Mouse (Mus musculus): ENCODE measurements around the gene Gtf2h2. TPM values are rescaled to one million over a fixed set of nuclear protein-coding genes. Genes with fewer than 3 reads are reported as not detected.
"Not testable (repeated sequence)": the region's sequence is repeated elsewhere in the genome, so short reads cannot be mapped to it uniquely, and the experiment has no call there.

The Gtf2h2 gene
- polyA plus RNA-seq, 2 experiments = 62.6 to 95.3 TPM

GRCm38 (mm10) chr13:100438701-100439100, 53.7 kb downstream of the Gtf2h2 start:
- no peak for DNase-seq (ENCODE audit: low spot score)
- Histone ChIP-seq H3K36me3 (ENCODE audit: control insufficient read depth, insufficient read depth, low read length) (no peaks in the 10 kb centered on the region), H3K9me3 (ENCODE audit: control insufficient read depth, low read length) (no peaks in the 10 kb centered on the region), H3K27me3 (ENCODE audit: control insufficient read depth, insufficient read depth, low read length) (no peaks in the 10 kb centered on the region), H3K27ac (replicated peaks; ENCODE audit: low read depth, low read length) (no peak overlapping the region), H3K9ac (ENCODE audit: low read depth, low read length, severe bottlenecking) (no peak overlapping the region), H3K4me1 (ENCODE audit: control insufficient read depth, insufficient read depth, low read length) (no peaks in the 10 kb centered on the region), H3K4me2 (replicated peaks; ENCODE audit: low read depth, low read length, severe bottlenecking) (no peak overlapping the region), H3K4me3 (replicated peaks; ENCODE audit: low read length) (no peak overlapping the region)
- no peak for TF ChIP-seq POLR2A (IDR thresholded peaks at IDR 0.05; ENCODE audit: borderline replicate concordance, extremely low read depth, insufficient read depth, insufficient read length)
- WGBS = 70% methylated on average over 1 of the region's 1 CpGs
- ATAC-seq (ENCODE audit: low FRiP score, low read depth) = no peak

- ATAC-seq (ENCODE audit: low FRiP score, low read depth) = no peak
- 70% methylated on average over 3 of the region's 3 CpGs for WGBS
These were observed 55.0 kb downstream of the Gtf2h2 start for GRCm38 (mm10) chr13:100437322-100437825.

GRCm38 (mm10) chr13:100436556-100437163, 55.7 kb downstream of the Gtf2h2 start:
- not testable (repeated sequence) for ATAC-seq (ENCODE audit: low FRiP score, low read depth); H3K9me3 ChIP-seq (ENCODE audit: control insufficient read depth, low read length); H3K9ac ChIP-seq (ENCODE audit: low read depth, low read length, severe bottlenecking); H3K27ac ChIP-seq (replicated peaks; ENCODE audit: low read depth, low read length); DNase-seq (ENCODE audit: low spot score); H3K4me1 ChIP-seq (ENCODE audit: control insufficient read depth, insufficient read depth, low read length); H3K4me2 ChIP-seq (replicated peaks; ENCODE audit: low read depth, low read length, severe bottlenecking); H3K27me3 ChIP-seq (ENCODE audit: control insufficient read depth, insufficient read depth, low read length); H3K4me3 ChIP-seq (replicated peaks; ENCODE audit: low read length); H3K36me3 ChIP-seq (ENCODE audit: control insufficient read depth, insufficient read depth, low read length)
- WGBS = 63% methylated on average over 1 of the region's 1 CpGs

More at GRCm38 (mm10) chr13:100437322-100437825, 55.0 kb downstream of the Gtf2h2 start:
- no peaks in the 10 kb centered on the region for H3K36me3 ChIP-seq (ENCODE audit: control insufficient read depth, insufficient read depth, low read length)
- no peak overlapping the region for H3K27ac ChIP-seq (replicated peaks; ENCODE audit: low read depth, low read length)
- no peak for DNase-seq (ENCODE audit: low spot score)
- no peak overlapping the region for H3K9ac ChIP-seq (ENCODE audit: low read depth, low read length, severe bottlenecking)
- no peaks in the 10 kb centered on the region for H3K4me1 ChIP-seq (ENCODE audit: control insufficient read depth, insufficient read depth, low read length)
- no peak overlapping the region for H3K4me3 ChIP-seq (replicated peaks; ENCODE audit: low read length)
- no peaks in the 10 kb centered on the region for H3K27me3 ChIP-seq (ENCODE audit: control insufficient read depth, insufficient read depth, low read length)
- H3K9me3 ChIP-seq (ENCODE audit: control insufficient read depth, low read length) = no peaks in the 10 kb centered on the region
- no peak overlapping the region for H3K4me2 ChIP-seq (replicated peaks; ENCODE audit: low read depth, low read length, severe bottlenecking)
- TF ChIP-seq POLR2A (IDR thresholded peaks at IDR 0.05; ENCODE audit: borderline replicate concordance, extremely low read depth, insufficient read depth, insufficient read length) = no peak

GRCm38 (mm10) chr13:100419958-100420357, 72.4 kb downstream of the Gtf2h2 start:
- not testable (repeated sequence) for H3K4me2 ChIP-seq (replicated peaks; ENCODE audit: low read depth, low read length, severe bottlenecking); H3K9ac ChIP-seq (ENCODE audit: low read depth, low read length, severe bottlenecking); H3K4me3 ChIP-seq (replicated peaks; ENCODE audit: low read length); DNase-seq (ENCODE audit: low spot score); ATAC-seq (ENCODE audit: low FRiP score, low read depth); H3K4me1 ChIP-seq (ENCODE audit: control insufficient read depth, insufficient read depth, low read length); H3K9me3 ChIP-seq (ENCODE audit: control insufficient read depth, low read length); H3K27me3 ChIP-seq (ENCODE audit: control insufficient read depth, insufficient read depth, low read length); H3K27ac ChIP-seq (replicated peaks; ENCODE audit: low read depth, low read length); H3K36me3 ChIP-seq (ENCODE audit: control insufficient read depth, insufficient read depth, low read length)
- 82% methylated on average over 7 of the region's 7 CpGs for WGBS

- ATAC-seq (ENCODE audit: low FRiP score, low read depth) = no peak
- no peak for TF ChIP-seq POLR2A (IDR thresholded peaks at IDR 0.05; ENCODE audit: borderline replicate concordance, extremely low read depth, insufficient read depth, insufficient read length)
- no peak overlapping the region for H3K4me3 ChIP-seq (replicated peaks; ENCODE audit: low read length)
- no peak overlapping the region for H3K9ac ChIP-seq (ENCODE audit: low read depth, low read length, severe bottlenecking)
- no peaks in the 10 kb centered on the region for H3K27me3 ChIP-seq (ENCODE audit: control insufficient read depth, insufficient read depth, low read length)
- H3K27ac ChIP-seq (replicated peaks; ENCODE audit: low read depth, low read length) = no peak overlapping the region
- 0 out of 2 replicates have a peak, but pooled peaks cover 6% of the 10 kb centered on the region for H3K9me3 ChIP-seq (ENCODE audit: control insufficient read depth, low read length)
- no peaks in the 10 kb centered on the region for H3K36me3 ChIP-seq (ENCODE audit: control insufficient read depth, insufficient read depth, low read length)
- H3K4me1 ChIP-seq (ENCODE audit: control insufficient read depth, insufficient read depth, low read length) = no peaks in the 10 kb centered on the region
- DNase-seq (ENCODE audit: low spot score) = no peak
- no peak overlapping the region for H3K4me2 ChIP-seq (replicated peaks; ENCODE audit: low read depth, low read length, severe bottlenecking)
- WGBS = 54% methylated on average over 1 of the region's 1 CpGs
These were observed 78.0 kb downstream of the Gtf2h2 start for GRCm38 (mm10) chr13:100414428-100414827.

Other genes starting within 250 kb of the Gtf2h2 start
- gene Naip5, start 246.3 kb downstream of the Gtf2h2 start, polyA plus RNA-seq (2012; rRNA removed) = 0.55 and 0.61 TPM in 2 replicates
- 0.14 and 0.21 TPM in 2 replicates for gene Naip5, start 246.3 kb downstream of the Gtf2h2 start, polyA plus RNA-seq (2014; fragmentation: Nextera tagmentation; extraction: Ambion mirVana)
- gene Naip6, start 174.9 kb downstream of the Gtf2h2 start, polyA plus RNA-seq (2012; rRNA removed) = 0.47 and 0.50 TPM in 2 replicates
- 0.11 and 0.23 TPM in 2 replicates for gene Naip6, start 174.9 kb downstream of the Gtf2h2 start, polyA plus RNA-seq (2014; fragmentation: Nextera tagmentation; extraction: Ambion mirVana)
- gene Naip1, start 39.7 kb downstream of the Gtf2h2 start, polyA plus RNA-seq (2012; rRNA removed) = 0.01 TPM in 2 replicates
- not detected in 2 replicates for gene Naip1, start 39.7 kb downstream of the Gtf2h2 start, polyA plus RNA-seq (2014; fragmentation: Nextera tagmentation; extraction: Ambion mirVana)
- gene Ocln, start 60.1 kb upstream of the Gtf2h2 start, polyA plus RNA-seq (2012; rRNA removed) = 1.9 and 3.1 TPM in 2 replicates
- 7.4 and 8.8 TPM in 2 replicates for gene Ocln, start 60.1 kb upstream of the Gtf2h2 start, polyA plus RNA-seq (2014; fragmentation: Nextera tagmentation; extraction: Ambion mirVana)
- 3.6 and 3.9 TPM in 2 replicates for gene Marveld2, start 124.4 kb upstream of the Gtf2h2 start, polyA plus RNA-seq (2012; rRNA removed)
- 5.8 and 6.8 TPM in 2 replicates for gene Marveld2, start 124.4 kb upstream of the Gtf2h2 start, polyA plus RNA-seq (2014; fragmentation: Nextera tagmentation; extraction: Ambion mirVana)
- gene Ak6, start 158.4 kb upstream of the Gtf2h2 start, polyA plus RNA-seq (2012; rRNA removed) = 153 and 187 TPM in 2 replicates
- gene Ak6, start 158.4 kb upstream of the Gtf2h2 start, polyA plus RNA-seq (2014; fragmentation: Nextera tagmentation; extraction: Ambion mirVana) = 262 and 274 TPM in 2 replicates
- gene Rad17, start 158.5 kb upstream of the Gtf2h2 start, polyA plus RNA-seq (2012; rRNA removed) = 15.0 and 17.5 TPM in 2 replicates
- gene Rad17, start 158.5 kb upstream of the Gtf2h2 start, polyA plus RNA-seq (2014; fragmentation: Nextera tagmentation; extraction: Ambion mirVana) = 21.5 and 21.8 TPM in 2 replicates
- gene Taf9, start 159.0 kb upstream of the Gtf2h2 start, polyA plus RNA-seq (2012; rRNA removed) = 15.4 and 16.2 TPM in 2 replicates
- gene Taf9, start 159.0 kb upstream of the Gtf2h2 start, polyA plus RNA-seq (2014; fragmentation: Nextera tagmentation; extraction: Ambion mirVana) = 13.7 and 16.2 TPM in 2 replicates
- 1.9 and 3.3 TPM in 2 replicates for gene Ccdc125, start 177.1 kb upstream of the Gtf2h2 start, polyA plus RNA-seq (2012; rRNA removed)
- gene Ccdc125, start 177.1 kb upstream of the Gtf2h2 start, polyA plus RNA-seq (2014; fragmentation: Nextera tagmentation; extraction: Ambion mirVana) = 2.9 and 3.4 TPM in 2 replicates
- 59.4 and 60.3 TPM in 2 replicates for gene Cdk7, start 238.4 kb upstream of the Gtf2h2 start, polyA plus RNA-seq (2012; rRNA removed)
- gene Cdk7, start 238.4 kb upstream of the Gtf2h2 start, polyA plus RNA-seq (2014; fragmentation: Nextera tagmentation; extraction: Ambion mirVana) = 94.8 and 96.4 TPM in 2 replicates